Mouse (Mus musculus) liver, postnatal 0 days (tissue): ENCODE measurements around the gene Capn5.
"Not testable (repeated sequence)": the region's sequence is repeated elsewhere in the genome, so short reads cannot be mapped to it uniquely, and the experiment has no call there.

ENCODE experiments used
- CTCF ChIP-seq: sonication (generic); IDR thresholded peaks from 2 replicates; pipeline ENCODE4 v1.5.1; 2016; ENCODE audit warnings: antibody characterized with exemption, low read depth
- EP300 ChIP-seq: IDR thresholded peaks from 2 replicates; pipeline ENCODE4 v1.6.1; 2016; ENCODE audit warnings: antibody characterized with exemption, low read depth, mild to moderate bottlenecking

DNA sequence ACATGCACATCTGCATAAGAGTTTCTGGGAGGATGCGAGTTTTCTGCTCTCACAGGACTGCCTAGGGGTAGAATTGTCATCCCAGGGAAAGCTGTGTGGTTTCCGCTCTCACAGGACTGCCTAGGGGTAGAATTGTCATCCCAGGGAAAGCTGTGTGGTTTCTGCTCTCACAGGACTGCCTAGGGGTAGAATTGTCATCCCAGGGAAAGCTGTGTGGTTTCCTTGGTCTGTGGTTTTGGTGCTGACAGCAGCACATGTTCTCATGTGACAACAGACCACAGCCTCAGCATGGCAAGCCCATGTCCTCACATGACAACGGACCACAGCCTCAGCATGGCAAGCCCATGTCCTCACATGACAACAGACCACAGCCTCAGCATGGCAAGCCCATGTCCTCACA, 9.3 kb upstream of the Capn5 start:
- TF ChIP-seq CTCF, EP300: not testable (repeated sequence)
